Mouse (Mus musculus) thymus, adult 2 months (tissue): Measurements from ENCODE around the gene Tef.

ENCODE experiments used
- CTCF ChIP-seq: fragments of 200-500 bp; IDR thresholded peaks from 2 replicates; pipeline ENCODE4 v1.5.1; 2012; ENCODE audit warnings: mild to moderate bottlenecking, control low read depth, low read length, moderate library complexity, borderline replicate concordance; ENCODE audit not compliant: control insufficient read depth, poor library complexity, insufficient read depth; ENCODE audit errors: extremely low read depth
- POLR2A ChIP-seq: fragments of 200-500 bp; IDR thresholded peaks from 2 replicates; pipeline ENCODE4 v1.6.1; 2012; ENCODE audit warnings: mild to moderate bottlenecking, low read length, control low read depth, moderate library complexity; ENCODE audit not compliant: control insufficient read depth, poor library complexity, insufficient read depth; ENCODE audit errors: extremely low read depth

- TF ChIP-seq POLR2A (no peak), CTCF (no peak)
Observed at GRCm38 (mm10) chr15:81871604-81872261, 69.5 kb downstream of the Tef start, which contains the start of gene Phf5a.
